Mouse (Mus musculus) right cerebral cortex, adult 2 months (tissue): ENCODE measurements around the gene Card11.

ENCODE experiments used
- DNase-seq, 2 experiments: peaks; one replicate each; pipeline ENCODE4 v3.0.0; 2021 to 2022; ENCODE audit warnings: low spot score in 2 of 2

The Card11 gene

DNA sequence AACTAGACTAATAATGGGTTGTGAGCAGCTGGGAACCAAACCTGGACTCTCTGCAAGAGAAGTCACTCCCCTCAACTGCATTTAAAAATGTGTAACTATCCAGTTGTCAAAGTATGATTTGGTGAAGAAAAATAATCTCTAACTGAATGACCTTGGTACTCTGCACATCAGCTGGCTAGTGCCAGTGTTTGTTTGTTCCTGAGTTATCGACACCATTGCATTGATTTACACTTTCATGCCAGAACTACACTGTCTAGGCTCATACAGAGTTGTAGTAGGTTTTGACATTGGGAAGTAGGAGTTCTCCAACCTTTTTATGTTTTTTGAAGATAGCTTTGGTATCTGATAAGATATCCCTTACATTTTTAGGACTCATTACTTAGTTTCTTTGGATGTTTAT, 81.9 kb downstream of the Card11 start:
- DNase-seq: no peak

- DNase-seq: no peak
These were observed 82.6 kb downstream of the Card11 start for GRCm38 (mm10) chr5:140917807-140918206.

DNA sequence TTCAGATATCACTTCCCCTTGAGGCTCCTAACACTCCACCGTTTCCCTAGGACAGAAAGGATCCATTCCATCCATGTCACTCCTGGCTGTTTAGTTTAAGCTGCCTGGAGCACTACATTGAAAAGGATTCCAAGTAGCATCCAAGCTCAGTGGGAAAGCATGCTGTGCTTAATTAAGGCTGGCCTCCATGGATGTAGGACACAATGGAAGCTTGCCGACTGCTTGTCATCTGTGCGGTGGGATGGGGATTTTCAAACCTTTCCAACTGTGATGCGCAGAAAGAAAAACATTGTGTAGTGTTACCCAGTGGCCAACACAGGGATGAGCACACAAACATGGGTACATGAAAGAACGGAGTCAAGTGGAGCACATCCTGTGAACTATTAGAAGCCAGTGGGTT, 89.5 kb downstream of the Card11 start:
- DNase-seq: no peak

GRCm38 (mm10) chr5:140900866-140901265, 99.5 kb downstream of the Card11 start:
- DNase-seq: no peak

DNA sequence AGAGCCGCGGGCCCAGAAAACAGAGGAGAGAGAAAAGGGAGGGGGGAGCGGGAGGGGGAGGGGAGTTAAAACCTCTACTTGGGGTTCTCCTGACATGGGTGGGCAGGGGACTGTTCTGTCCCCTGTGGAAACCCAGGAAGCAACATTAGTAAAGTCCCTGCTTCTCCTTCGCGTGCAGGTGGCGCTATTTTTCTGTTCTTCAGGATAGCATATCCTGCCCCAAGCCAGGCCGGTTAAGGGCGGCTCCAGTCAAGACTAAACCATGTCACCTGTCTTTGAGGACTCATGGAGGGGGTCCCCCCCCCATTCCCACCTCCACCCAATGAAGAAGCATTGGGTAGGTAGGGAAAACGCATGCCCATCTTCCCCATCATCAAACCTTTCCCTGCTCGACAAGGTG, 109.3 kb downstream of the Card11 start:
- peak in 1 of 2 experiments; percentile 12 for DNase-seq

- DNase-seq: peak in 1 of 2 experiments; percentile 18
These were observed 110.3 kb downstream of the Card11 start for GRCm38 (mm10) chr5:140890050-140890449.

- DNase-seq: peak; percentile 20 to 47
These were observed 110.8 kb downstream of the Card11 start for GRCm38 (mm10) chr5:140889539-140889938.

DNA sequence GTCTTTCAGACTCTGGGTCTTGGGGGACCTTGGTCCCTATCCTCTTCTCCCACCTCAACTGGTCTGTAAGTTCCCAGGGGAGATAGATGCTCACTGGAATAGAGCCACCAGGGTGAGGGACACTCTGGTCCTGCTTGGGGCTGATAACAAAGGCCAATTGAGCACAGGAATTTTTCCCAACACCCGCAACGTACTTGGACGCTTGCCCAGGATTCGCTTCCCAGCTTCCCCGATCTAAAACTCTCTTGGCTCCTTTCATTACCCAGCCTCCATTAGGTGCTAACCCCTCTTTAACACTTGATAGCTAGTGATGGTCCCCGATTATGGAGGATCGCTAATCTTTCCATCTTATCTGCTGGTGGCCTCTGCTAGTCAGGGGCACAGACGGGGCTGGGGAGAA, 112.5 kb downstream of the Card11 start:
- no peak for DNase-seq

GRCm38 (mm10) chr5:140884966-140885365, 115.4 kb downstream of the Card11 start:
- DNase-seq: peak; percentile 13 to 21

DNA sequence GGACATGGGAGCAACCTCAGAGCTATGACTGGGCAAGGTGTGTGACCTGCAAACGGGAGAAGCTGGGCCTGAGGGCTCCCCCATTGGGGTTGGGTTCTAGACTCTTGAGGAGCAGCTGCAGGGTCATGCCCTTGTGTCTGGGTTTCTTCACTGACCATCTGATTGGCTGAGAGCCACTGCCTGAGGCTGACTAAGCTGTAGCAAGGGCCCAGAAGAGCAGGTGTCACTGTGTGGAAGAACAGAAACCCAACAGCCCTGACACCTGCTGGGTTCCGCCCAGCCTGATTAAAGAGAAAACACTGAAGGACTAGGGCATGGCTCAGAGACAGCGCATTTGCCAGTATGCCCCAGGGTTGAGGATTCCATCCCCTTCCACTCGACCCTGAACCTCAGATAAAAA, 118.0 kb downstream of the Card11 start:
- no peak for DNase-seq

DNA sequence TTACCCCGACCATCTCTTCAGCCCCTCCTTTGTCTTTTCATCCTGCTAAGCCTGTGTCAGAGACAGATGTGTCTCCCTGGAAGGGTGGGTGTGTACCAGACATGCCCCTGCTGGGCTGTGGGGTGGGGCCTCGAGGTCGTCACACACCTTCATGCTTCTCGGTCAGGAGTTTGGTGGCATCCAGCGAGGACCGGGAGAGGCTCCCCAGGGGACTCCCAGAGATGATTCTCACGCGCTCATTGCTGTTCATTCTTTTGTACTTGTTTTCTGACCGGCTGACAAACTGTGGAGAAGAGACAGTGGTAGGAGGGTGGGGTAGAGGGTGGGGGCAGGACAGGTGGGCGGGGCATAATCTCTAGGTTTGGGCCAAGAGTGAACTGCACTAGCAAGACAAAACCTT, 120.2 kb downstream of the Card11 start:
- DNase-seq: no peak

DNA sequence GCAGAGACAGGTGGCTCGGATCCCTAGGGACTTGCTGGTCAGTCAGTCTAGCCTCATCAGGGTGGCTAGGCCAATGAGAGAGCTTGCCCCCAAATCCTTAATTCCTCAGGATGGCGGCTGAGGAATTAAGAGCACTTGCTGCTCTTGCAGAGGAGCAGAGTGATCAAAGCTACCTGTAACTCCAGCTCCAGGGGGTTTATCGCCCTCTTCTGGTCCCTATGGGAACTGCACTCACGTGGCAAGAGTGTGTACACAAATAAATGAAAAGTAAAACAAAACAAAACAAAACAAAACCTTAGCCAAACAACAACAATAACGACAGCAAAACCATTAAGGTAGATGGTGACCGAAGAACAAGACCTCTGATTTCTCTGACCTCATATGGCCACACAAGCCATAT, 121.7 kb downstream of the Card11 start:
- no peak for DNase-seq

DNA sequence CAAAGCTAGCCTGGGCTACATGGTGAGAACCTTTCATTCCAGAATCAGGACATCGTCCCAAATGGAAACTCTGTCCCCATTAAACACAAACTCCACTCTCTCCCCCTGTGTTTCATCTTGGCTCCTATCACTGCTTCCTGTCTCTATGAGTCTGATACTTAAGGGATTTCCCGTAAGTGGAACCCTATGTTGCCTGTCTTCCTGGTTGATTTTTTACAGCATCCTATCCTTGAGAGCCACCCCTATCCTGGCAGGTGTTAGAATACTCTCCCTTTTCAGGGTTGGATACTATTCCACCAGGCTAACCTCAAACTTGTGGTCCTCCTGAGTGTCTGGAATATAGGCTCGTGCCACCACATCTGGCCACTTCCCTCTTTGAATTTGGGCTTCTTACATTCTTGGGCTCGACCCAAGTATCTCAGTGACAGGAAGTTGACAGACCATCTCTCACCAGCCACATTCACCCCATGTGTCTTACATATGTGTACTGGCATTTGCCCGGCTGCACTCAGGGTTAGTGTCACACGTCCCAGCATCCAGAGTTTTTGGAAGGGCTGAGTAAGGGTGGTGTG, 126.6 kb downstream of the Card11 start:
- DNase-seq: no peak

GRCm38 (mm10) chr5:140873039-140873551, 127.3 kb downstream of the Card11 start:
- DNase-seq: peak; percentile 38 to 45

DNA sequence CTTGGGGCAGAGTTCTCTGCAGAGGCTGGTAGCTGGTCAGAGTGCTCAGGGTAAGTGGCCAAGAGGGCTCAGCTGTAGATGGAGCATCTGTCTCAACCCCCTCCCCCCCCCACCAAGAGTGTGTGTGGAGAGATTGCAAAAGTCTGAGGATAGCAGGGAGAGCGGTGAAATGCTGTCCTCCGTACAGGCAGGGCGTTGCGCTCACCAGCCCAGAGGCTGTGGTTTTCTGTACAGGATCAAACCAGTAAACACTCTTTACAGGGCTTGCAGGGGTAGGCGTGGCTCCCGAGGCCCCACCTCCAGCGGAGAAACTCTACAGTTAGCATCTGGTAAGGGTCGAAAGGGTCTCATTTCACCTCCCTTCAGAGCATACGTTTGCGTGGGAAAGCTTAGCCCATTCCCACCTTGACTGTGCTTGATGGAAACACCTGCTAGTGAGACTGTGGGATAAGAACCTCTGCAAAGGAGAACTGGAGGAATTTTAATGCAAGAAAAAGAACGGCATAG, 127.8 kb downstream of the Card11 start:
- no peak for DNase-seq

GRCm38 (mm10) chr5:140871241-140871640, 129.1 kb downstream of the Card11 start:
- DNase-seq: no peak

DNA sequence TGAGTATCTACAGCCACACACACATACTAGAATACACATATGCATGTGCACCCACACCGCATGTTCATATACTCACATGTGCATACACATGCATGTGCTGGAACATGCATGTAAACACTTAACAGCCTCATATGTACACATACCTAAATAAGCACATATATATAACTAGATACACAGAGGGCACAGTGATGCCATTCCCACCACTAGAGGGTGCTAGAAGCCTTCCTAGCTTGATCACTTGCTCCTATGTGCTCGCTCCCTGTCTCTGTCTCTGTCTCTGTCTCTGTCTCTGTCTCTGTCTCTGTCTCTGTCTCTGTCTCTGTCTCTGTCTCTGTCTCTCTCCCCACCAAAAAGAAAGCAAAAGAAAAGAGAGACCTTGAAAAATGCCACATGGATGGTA, 131.3 kb downstream of the Card11 start:
- peak; percentile 76 to 84 for DNase-seq

DNA sequence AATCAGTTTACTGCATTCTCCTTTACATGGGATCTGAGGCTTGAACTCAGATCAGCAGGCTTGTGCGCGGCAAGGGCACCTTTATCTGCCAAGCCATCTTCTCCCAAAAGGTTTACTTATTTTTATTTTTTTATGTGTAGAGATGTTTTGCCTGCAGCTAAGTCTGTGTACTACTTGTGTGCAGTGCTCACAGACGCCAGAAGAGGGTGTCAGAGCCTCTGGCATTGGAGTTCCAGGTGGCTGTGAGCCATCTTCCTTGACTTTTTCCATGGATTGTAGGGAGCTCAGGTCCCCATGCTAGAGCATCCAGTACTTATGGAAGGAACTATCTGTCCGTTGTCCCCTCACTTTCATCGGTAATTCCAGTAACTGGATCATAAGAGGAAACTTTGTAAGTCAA, 140.7 kb downstream of the Card11 start:
- DNase-seq: no peak

- no peak for DNase-seq
These were observed 142.0 kb downstream of the Card11 start for GRCm38 (mm10) chr5:140858335-140858734.

DNA sequence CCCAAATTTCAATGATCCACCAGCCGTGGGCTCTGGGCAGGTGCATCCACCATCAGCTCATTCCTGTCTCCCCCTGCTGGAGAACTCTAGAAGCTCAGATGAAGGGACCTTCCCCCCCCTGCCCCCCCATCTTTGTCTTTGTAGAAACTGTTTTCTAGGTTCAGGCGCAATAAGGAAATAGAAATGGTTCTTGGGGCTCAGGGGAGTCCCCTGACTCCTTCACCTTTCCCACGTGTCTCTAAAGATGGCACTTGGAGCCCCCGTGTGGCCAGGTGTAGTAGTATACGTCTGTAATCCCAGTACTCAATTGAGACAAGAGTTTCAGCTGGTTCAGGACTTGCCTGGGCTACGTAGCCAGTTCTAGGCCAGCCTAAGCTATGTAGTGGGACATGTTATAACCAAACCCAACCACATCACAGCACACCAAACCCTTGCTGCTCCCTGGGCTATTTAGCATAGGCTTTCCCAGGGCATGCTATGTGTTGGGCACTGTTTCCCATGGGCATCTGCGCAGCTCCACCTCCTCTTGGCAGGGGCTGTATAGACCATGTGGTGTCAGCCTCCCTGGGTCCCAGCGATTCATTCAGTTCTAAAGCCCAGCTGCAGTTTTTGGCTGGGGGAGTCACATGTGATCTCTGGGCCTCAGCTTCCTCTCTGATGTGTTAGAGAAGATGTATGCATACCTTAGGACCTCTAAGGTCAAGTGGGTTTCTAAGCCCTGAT, 142.8 kb downstream of the Card11 start:
- DNase-seq: no peak

DNA sequence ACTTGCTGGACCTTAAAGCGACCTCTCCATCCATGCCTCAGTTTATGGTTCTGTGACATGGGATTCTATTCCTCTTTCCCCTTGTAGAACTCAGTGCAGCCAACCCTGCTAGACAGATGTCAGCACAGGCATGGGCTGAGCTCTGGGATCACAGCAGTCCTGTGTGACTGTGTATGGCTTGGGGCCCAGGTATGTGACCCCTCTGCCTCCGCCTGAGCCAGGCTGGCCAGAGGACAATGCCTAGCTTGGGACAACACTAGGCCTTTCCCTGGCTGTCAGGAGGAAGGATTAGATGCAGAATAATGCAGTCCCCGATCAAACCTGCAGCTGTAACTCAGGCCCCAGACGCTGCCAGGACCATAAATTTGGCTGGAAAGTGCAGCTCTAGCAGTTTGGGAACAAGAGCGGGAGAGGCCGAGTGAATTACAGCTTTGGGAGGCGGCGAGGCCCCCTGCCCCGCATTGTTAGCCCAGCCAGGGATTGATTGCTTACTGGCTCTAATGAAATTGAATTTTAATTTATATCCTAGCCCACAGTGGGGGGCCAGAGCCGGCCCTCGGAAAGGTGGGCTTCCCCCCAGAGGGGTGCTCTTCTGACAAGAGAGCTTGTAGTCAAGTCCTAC, 144.4 kb downstream of the Card11 start:
- no peak for DNase-seq

GRCm38 (mm10) chr5:140854700-140855099, 145.7 kb downstream of the Card11 start:
- no peak for DNase-seq

DNA sequence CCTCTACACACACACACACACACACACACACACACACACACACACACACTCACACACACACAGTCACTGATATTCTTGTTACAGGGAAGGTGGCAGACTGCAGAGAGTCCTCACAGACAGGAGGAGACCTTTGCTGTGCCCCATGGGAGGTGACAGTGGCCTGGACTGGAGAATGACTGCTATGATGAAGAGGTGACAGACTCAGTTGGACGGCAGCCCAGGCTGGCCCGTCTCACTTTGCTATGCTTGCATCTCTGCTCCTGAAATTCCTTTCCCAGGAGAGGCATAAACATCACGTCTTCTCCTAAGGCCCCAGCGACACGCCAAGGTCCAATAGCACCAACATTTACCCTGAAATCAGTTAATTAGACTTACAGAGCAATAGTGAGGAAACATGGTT, 146.7 kb downstream of the Card11 start:
- no peak for DNase-seq
